Mouse (Mus musculus) lung, postnatal 0 days (tissue): ENCODE results near the gene Aktip. TPM values are rescaled to one million over a fixed set of nuclear protein-coding genes. Genes with fewer than 3 reads are reported as not detected.

Source experiments
- ATAC-seq: fragments of 200-750 bp; cut with Nextera tagmentation; 2 replicates; pipeline ENCODE4 v1.8.0; 2017; ENCODE audit warnings: moderate library complexity
- DNase-seq: peaks from one replicate; pipeline ENCODE4 v3.0.0-alpha.2; 2016; ENCODE audit warnings: low spot score
- H3K27ac ChIP-seq: fragments of 300-500 bp; sonication (generic); 2 replicates; pipeline ENCODE4 v1.5.1; 2014; ENCODE audit warnings: antibody characterized with exemption, mild to moderate bottlenecking, low read length, mixed read lengths
- H3K27me3 ChIP-seq: fragments of 300-500 bp; sonication (generic); replicated peaks from 2 replicates; pipeline ENCODE4 v1.6.1; 2014; ENCODE audit warnings: low read length, mixed read lengths; ENCODE audit not compliant: insufficient read depth
- H3K36me3 ChIP-seq: fragments of 300-500 bp; sonication (generic); 2 replicates; pipeline ENCODE4 v1.6.1; 2014; ENCODE audit warnings: low read length, mixed read lengths; ENCODE audit not compliant: insufficient read depth
- H3K4me1 ChIP-seq: fragments of 300-500 bp; sonication (generic); 2 replicates; pipeline ENCODE4 v1.6.1; 2014; ENCODE audit warnings: antibody characterized with exemption, low read depth, low read length, mixed read lengths; ENCODE audit not compliant: insufficient read depth
- H3K4me2 ChIP-seq: fragments of 300-500 bp; sonication (generic); replicated peaks from 2 replicates; pipeline ENCODE4 v1.6.1; 2014; ENCODE audit warnings: low read depth, mild to moderate bottlenecking, low read length, moderate library complexity, mixed read lengths
- H3K4me3 ChIP-seq: fragments of 300-500 bp; sonication (generic); 2 replicates; pipeline ENCODE4 v1.5.1; 2014; ENCODE audit warnings: low read depth, low read length
- H3K9ac ChIP-seq: fragments of 300-500 bp; sonication (generic); replicated peaks from 2 replicates; pipeline ENCODE4 v1.6.1; 2014; ENCODE audit warnings: low read depth, mild to moderate bottlenecking
- H3K9me3 ChIP-seq: fragments of 300-500 bp; sonication (generic); 2 replicates; pipeline ENCODE4 v1.6.1; 2016; ENCODE audit warnings: low read length, mixed read lengths
- CTCF ChIP-seq: IDR thresholded peaks from 2 replicates; pipeline ENCODE4 v1.5.1; 2016; ENCODE audit warnings: antibody characterized with exemption, mild to moderate bottlenecking
- EP300 ChIP-seq: IDR thresholded peaks from 2 replicates; pipeline ENCODE4 v1.6.1; 2016; ENCODE audit warnings: antibody characterized with exemption, mild to moderate bottlenecking, control low read depth
- WGBS: fragments of 180-500 bp; shearing (Covaris S2); extraction: QIAGEN DNeasy Blood & Tissue Kit; methylation state at CpG from one replicate; pipeline ENCODE4 v1.1.7; 2014; 5-methylcytosine and 5-hydroxymethylcytosine counted together
- polyA plus RNA-seq: library from polyadenylated mRNA; unstranded; fragments of >200 nt; fragmentation: Nextera tagmentation; extraction: Ambion mirVana; gene quantifications from 2 replicates; pipeline ENCODE4 v1.2.1, GENCODE M21; 2015

Gene Aktip
- polyA plus RNA-seq, 1 experiment from 2014 or later, result 65.6 TPM

- no peak for ATAC-seq
- 83% methylated on average over 5 of the region's 5 CpGs for WGBS
- peaks cover 15% of the 10 kb centered on the region; the same call in 1 of the 2 replicates for H3K36me3 ChIP-seq
Observed at GRCm38 (mm10) chr8:91111868-91112477, 87.8 kb downstream of the Aktip start.

GRCm38 (mm10) chr8:91106271-91106670 lies 93.5 kb downstream of the Aktip start:
- Histone ChIP-seq H3K4me1 (no peaks in the 10 kb centered on the region), H3K4me2 (no peak overlapping the region), H3K4me3 (no peak overlapping the region), H3K9ac (no peak overlapping the region), H3K27me3 (no peaks in the 10 kb centered on the region), H3K36me3 (peaks cover 7% of the 10 kb centered on the region; the same call in 1 of the 2 replicates), H3K9me3 (no peaks in the 10 kb centered on the region), H3K27ac (no peak overlapping the region)
- WGBS, result 58% methylated on average over 12 of the region's 12 CpGs
- ATAC-seq (peak; percentile 41), DNase-seq (peak; percentile 31)
- TF ChIP-seq EP300 (no peak), CTCF (no peak)

More at GRCm38 (mm10) chr8:91111868-91112477, 87.8 kb downstream of the Aktip start:
- Histone ChIP-seq H3K4me2 (no peak overlapping the region), H3K27me3 (no peaks in the 10 kb centered on the region), H3K27ac (no peak overlapping the region), H3K9me3 (no peaks in the 10 kb centered on the region), H3K9ac (no peak overlapping the region), H3K4me1 (no peaks in the 10 kb centered on the region), H3K4me3 (no peak overlapping the region)
- DNase-seq, result no peak
- no peak for TF ChIP-seq CTCF
- no peak for TF ChIP-seq EP300

GRCm38 (mm10) chr8:91098106-91098505 lies 101.7 kb downstream of the Aktip start:
- no peak for ATAC-seq
- 75% methylated on average over 6 of the region's 6 CpGs for WGBS
- Histone ChIP-seq H3K27ac (no peak overlapping the region), H3K9me3 (no peaks in the 10 kb centered on the region), H3K4me3 (no peak overlapping the region), H3K4me2 (no peak overlapping the region), H3K4me1 (no peaks in the 10 kb centered on the region), H3K36me3 (peaks cover 25% of the 10 kb centered on the region; the same call in 1 of the 2 replicates), H3K27me3 (no peaks in the 10 kb centered on the region), H3K9ac (no peak overlapping the region)
- no peak for TF ChIP-seq EP300
- no peak for DNase-seq

- H3K4me1 ChIP-seq, result no peaks in the 10 kb centered on the region
- H3K9me3 ChIP-seq, result no peaks in the 10 kb centered on the region
- peaks cover 31% of the 10 kb centered on the region; the same call in 1 of the 2 replicates for H3K36me3 ChIP-seq
- no peak overlapping the region for H3K4me2 ChIP-seq
- H3K9ac ChIP-seq, result no peak overlapping the region
- H3K4me3 ChIP-seq, result no peak overlapping the region
- ATAC-seq (no peak), DNase-seq (peak; percentile 21)
- TF ChIP-seq EP300 (no peak), CTCF (no peak)
- 56% methylated on average over 5 of the region's 5 CpGs for WGBS
- H3K27ac ChIP-seq, result no peak overlapping the region
- no peaks in the 10 kb centered on the region for H3K27me3 ChIP-seq
Observed at GRCm38 (mm10) chr8:91094135-91094534, 105.6 kb downstream of the Aktip start.

GRCm38 (mm10) chr8:91089601-91090000 lies 110.2 kb downstream of the Aktip start:
- DNase-seq (peak; percentile 54), ATAC-seq (peak; percentile 67)
- Histone ChIP-seq H3K36me3 (peaks cover 27% of the 10 kb centered on the region; the same call in 1 of the 2 replicates), H3K27me3 (no peaks in the 10 kb centered on the region), H3K4me3 (no peak overlapping the region), H3K4me1 (no peaks in the 10 kb centered on the region), H3K9ac (no peak overlapping the region), H3K4me2 (no peak overlapping the region), H3K9me3 (no peaks in the 10 kb centered on the region), H3K27ac (no peak overlapping the region)
- 57% methylated on average over 2 of the region's 2 CpGs for WGBS
- no peak for TF ChIP-seq CTCF
- no peak for TF ChIP-seq EP300

GRCm38 (mm10) chr8:91088452-91088851 lies 111.3 kb downstream of the Aktip start:
- ATAC-seq, result no peak

More at GRCm38 (mm10) chr8:91088452-91088851, 111.3 kb downstream of the Aktip start:
- Histone ChIP-seq H3K27ac (no peak overlapping the region), H3K4me1 (no peaks in the 10 kb centered on the region), H3K9ac (no peak overlapping the region), H3K9me3 (no peaks in the 10 kb centered on the region), H3K4me3 (no peak overlapping the region), H3K4me2 (no peak overlapping the region), H3K36me3 (peaks cover 31% of the 10 kb centered on the region; the same call in 1 of the 2 replicates), H3K27me3 (no peaks in the 10 kb centered on the region)
- WGBS, result 95% methylated on average over 7 of the region's 7 CpGs
- DNase-seq, result no peak
- TF ChIP-seq CTCF, result no peak
- no peak for TF ChIP-seq EP300
